Mouse (Mus musculus) small intestine, adult 2 months (tissue): ENCODE data around the gene Tpsg1. TPM values are rescaled to one million over a fixed set of nuclear protein-coding genes. Genes with fewer than 3 reads are reported as not detected.

ENCODE experiments used
- H3K27ac ChIP-seq: fragments of 200-500 bp; 2 replicates; pipeline ENCODE4 v1.5.1; 2012; ENCODE audit warnings: low read depth, low read length, control low read depth, inconsistent platforms; ENCODE audit not compliant: insufficient read depth
- H3K27me3 ChIP-seq: fragments of 200-500 bp; 2 replicates; pipeline ENCODE4 v1.6.1; 2012; ENCODE audit warnings: mild to moderate bottlenecking, moderate library complexity, low read length, inconsistent platforms; ENCODE audit not compliant: control insufficient read depth, insufficient read depth
- H3K36me3 ChIP-seq: fragments of 200-500 bp; 2 replicates; pipeline ENCODE4 v1.6.1; 2012; ENCODE audit warnings: mild to moderate bottlenecking, low read length, control low read depth, inconsistent platforms; ENCODE audit not compliant: control insufficient read depth, insufficient read depth
- H3K4me1 ChIP-seq: fragments of 200-500 bp; 2 replicates; pipeline ENCODE4 v1.6.1; 2012; ENCODE audit warnings: low read length, inconsistent platforms, mixed read lengths; ENCODE audit not compliant: control insufficient read depth, insufficient read depth, insufficient read length
- H3K4me3 ChIP-seq: fragments of 200-500 bp; 2 replicates; pipeline ENCODE4 v1.5.1; 2012; ENCODE audit warnings: low read depth, mild to moderate bottlenecking, control low read depth, inconsistent platforms, low read length, moderate library complexity
- CTCF ChIP-seq: fragments of 200-500 bp; IDR thresholded peaks from 2 replicates; pipeline ENCODE4 v1.5.1; 2012; ENCODE audit warnings: low read depth, mild to moderate bottlenecking, control low read depth, inconsistent platforms, low read length, moderate library complexity, mixed read lengths; ENCODE audit not compliant: insufficient replicate concordance, insufficient read length; ENCODE audit errors: extremely low read depth
- POLR2A ChIP-seq: fragments of 200-500 bp; IDR thresholded peaks from 2 replicates; pipeline ENCODE4 v1.6.1; 2012; ENCODE audit warnings: low read depth, mild to moderate bottlenecking, control low read depth, inconsistent platforms, low read length, moderate library complexity
- WGBS: fragments of 180-500 bp; shearing (Covaris S2); methylation state at CpG from one replicate; pipeline ENCODE4 v1.1.7; 2018; 5-methylcytosine and 5-hydroxymethylcytosine counted together
- polyA plus RNA-seq: library from polyadenylated mRNA; depleted of rRNA; stranded (reverse); fragments of >200 nt; gene quantifications from 2 replicates; pipeline ENCODE4 v1.2.3, GENCODE M21; 2012

Tpsg1 gene
- polyA plus RNA-seq, 1 experiment: 59.6 TPM

DNA sequence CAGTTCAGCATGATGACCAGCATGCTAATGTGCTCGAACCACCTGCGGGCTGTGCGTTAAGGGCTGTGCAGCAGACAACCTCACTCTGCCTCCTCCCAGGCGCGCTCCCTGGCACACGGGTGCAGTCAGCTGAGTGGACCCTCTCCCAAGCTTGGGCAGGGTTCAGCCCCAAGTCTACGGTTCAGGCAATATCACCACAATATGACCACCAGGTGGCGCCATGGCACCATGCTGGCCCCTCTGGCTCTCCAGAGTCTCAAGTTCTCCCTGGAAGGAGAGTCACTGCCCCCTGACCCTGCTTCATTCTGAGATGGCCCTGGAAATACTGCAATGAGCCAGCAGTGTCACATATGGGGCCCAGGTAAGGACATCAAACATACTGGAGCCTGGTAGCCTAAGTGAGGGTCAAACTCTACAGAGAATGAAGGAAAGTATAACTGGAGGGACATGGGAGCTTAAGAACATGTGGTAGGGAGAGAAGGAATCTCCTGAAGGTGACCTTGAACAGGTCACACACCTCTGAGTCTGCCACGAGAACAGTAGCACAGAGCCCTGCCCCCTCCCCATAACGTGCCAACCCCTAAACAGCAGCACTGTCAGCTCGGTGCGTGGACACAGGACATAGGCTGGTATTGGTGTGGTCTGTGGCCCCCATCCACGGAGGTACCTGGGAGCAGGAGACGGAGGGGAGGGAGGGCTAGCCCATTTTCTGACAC lies 28.9 kb downstream of the Tpsg1 start:
- no peak overlapping the region for H3K4me3 ChIP-seq
- WGBS: 33% methylated on average over 14 of the region's 14 CpGs
- H3K36me3 ChIP-seq: no peaks in the 10 kb centered on the region

DNA sequence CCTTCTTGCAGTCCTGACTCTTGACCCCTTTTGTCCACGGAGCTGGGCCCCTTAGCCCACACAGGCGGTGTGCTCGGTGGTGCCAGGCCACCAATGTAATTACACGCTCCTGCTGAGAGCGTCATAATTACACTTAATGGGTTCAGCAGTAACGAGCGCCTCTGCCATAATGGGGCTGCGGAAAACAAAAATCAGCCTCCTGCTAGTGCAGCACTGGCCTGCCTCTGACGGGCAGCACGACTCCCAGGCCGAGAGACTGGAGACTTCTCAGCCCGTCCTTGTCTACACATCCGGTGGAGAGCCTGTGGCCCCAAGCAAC lies 29.4 kb downstream of the Tpsg1 start:
- Histone ChIP-seq H3K4me1 (no peaks in the 10 kb centered on the region), H3K4me3 (no peak overlapping the region), H3K36me3 (no peaks in the 10 kb centered on the region), H3K27ac (no peak overlapping the region), H3K27me3 (no peaks in the 10 kb centered on the region)
- WGBS: 73% methylated on average over 13 of the region's 13 CpGs
- no peak for TF ChIP-seq CTCF
- no peak for TF ChIP-seq POLR2A

More for the DNA sequence above, 28.9 kb downstream of the Tpsg1 start:
- no peak overlapping the region for H3K27ac ChIP-seq
- TF ChIP-seq POLR2A (no peak), CTCF (peak; percentile 79)
- H3K27me3 ChIP-seq: no peaks in the 10 kb centered on the region
- H3K4me1 ChIP-seq: no peaks in the 10 kb centered on the region

DNA sequence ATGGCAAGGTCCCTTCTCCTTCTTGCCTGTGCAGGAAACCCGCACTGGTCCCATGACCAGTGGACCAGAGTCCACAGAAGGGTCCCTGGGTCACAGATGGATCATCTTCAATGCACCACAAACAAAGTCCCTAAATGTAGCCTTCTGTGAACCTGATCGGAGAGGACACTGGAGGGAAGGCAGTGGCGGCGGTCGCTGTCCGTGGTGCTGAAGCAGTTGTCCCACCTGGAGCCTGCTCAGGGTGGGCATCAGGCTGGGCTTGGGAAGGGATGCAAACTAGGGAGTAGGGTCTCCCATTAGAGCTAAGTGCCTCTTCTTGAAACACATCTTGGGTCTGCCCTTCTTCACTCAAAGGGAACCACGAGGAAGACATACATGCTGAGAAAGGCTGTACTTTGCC lies 31.4 kb downstream of the Tpsg1 start:
- no peaks in the 10 kb centered on the region for H3K27me3 ChIP-seq
- 8% methylated on average over 7 of the region's 7 CpGs for WGBS
- TF ChIP-seq POLR2A: no peak
- no peak for TF ChIP-seq CTCF
- no peak overlapping the region for H3K27ac ChIP-seq
- H3K36me3 ChIP-seq: no peaks in the 10 kb centered on the region
- H3K4me1 ChIP-seq: 0 out of 2 replicates have a peak, but pooled peaks cover 2% of the 10 kb centered on the region
- no peak overlapping the region for H3K4me3 ChIP-seq

DNA sequence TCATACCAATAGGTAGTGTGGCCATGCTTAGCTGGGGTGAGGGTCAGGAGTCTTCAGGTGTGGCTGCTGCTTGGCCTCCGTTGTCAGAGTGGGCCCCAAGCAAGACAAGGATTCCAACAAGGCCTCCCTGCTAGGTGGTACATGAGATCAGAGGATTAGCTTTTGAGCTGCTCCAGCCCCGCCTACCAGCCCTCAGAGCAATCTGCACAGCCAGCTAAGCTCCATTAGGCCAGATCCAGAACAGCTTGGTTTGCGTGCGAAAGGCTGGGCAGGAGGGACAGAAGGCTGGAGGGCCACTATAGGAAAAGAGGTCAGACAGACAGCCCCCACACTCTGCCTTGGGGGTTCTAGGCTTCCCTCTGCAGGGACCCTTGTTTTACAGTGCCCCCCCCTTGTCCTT lies 32.4 kb downstream of the Tpsg1 start:
- Histone ChIP-seq H3K4me1 (0 out of 2 replicates have a peak, but pooled peaks cover 2% of the 10 kb centered on the region), H3K4me3 (no peak overlapping the region), H3K36me3 (no peaks in the 10 kb centered on the region), H3K27ac (no peak overlapping the region), H3K27me3 (no peaks in the 10 kb centered on the region)
- TF ChIP-seq CTCF (no peak), POLR2A (no peak)
- 55% methylated on average over 4 of the region's 4 CpGs for WGBS

DNA sequence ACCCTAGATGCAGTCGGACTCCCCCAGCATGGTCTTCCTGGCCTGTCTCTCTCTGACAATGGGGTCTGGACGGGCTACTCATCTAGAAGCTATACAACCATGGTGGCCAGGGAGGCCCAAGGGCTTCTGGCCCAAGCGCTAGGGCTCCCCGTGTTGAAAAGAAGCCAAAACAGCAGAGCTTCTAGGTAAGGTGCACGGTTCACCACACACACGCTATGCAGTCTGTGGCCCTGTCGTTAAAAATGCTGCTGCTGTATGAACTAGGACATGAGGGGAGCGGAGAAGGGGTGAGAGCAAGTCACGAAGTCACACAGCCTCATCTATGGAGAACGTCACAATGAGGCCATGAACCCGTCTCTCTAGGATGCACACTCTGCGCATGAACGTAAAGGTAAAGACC lies 33.2 kb downstream of the Tpsg1 start:
- H3K4me3 ChIP-seq: no peak overlapping the region
- H3K4me1 ChIP-seq: 0 out of 2 replicates have a peak, but pooled peaks cover 2% of the 10 kb centered on the region

DNA sequence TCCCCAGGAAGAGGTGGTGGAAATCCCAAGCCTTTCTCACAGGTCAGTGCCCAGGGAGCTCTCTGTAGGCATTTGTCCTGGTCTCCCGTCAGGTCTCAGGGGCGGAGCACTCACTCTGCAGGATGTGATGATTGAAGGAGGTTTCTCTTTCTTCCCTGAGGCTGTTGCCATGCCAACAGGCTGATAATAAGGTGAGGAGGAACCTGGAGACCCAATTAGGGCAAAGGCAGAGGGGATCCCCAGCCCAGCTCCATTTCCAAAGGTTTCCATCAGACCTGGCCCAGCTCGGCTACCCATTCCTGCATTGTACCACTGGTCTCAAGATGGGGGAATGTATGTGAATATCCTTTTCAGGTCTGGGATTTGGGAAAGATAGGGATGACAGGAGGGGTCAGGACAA lies 35.1 kb downstream of the Tpsg1 start:
- Histone ChIP-seq H3K4me3 (no peak overlapping the region), H3K27ac (no peak overlapping the region), H3K27me3 (no peaks in the 10 kb centered on the region), H3K4me1 (0 out of 2 replicates have a peak, but pooled peaks cover 2% of the 10 kb centered on the region), H3K36me3 (no peaks in the 10 kb centered on the region)
- TF ChIP-seq CTCF: no peak
- TF ChIP-seq POLR2A: no peak
- 49% methylated on average over 3 of the region's 3 CpGs for WGBS

More for the DNA sequence above, 33.2 kb downstream of the Tpsg1 start:
- no peak for TF ChIP-seq CTCF
- no peak for TF ChIP-seq POLR2A
- H3K27me3 ChIP-seq: no peaks in the 10 kb centered on the region
- no peak overlapping the region for H3K27ac ChIP-seq
- 85% methylated on average over 13 of the region's 13 CpGs for WGBS
- H3K36me3 ChIP-seq: no peaks in the 10 kb centered on the region

DNA sequence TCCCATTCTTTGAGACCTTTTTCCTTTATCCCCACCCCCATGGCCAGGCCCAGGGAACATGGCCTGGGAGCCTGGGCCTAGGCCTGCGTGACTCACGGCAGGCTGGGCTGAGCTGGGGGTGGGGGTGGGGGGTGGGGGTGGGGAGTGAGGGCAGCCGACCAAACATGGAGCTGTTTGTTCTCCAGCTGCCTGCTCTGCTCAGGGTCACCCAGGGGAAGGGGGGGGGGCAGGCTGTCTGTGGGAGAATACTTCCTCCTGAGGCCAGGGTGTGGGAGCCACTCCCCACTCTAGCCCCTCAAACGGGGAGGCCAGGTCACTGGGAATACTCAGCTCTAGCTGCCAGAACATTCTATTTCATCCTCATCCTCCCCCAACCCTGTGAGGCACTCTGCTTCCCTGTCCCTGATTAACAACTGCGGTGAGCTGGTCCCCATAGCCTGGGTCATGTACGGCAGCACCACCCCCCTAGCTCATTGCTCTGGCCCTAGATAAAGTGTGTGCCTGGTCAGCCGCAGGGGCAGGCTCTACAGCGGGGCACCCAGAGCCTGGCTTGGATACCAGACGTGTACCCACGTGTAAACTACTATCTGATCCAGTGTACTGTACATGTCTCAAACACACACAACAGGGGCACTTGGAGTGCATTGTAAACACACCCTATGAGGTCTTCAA lies 36.3 kb downstream of the Tpsg1 start:
- Histone ChIP-seq H3K36me3 (no peaks in the 10 kb centered on the region), H3K4me1 (0 out of 2 replicates have a peak, but pooled peaks cover 3% of the 10 kb centered on the region), H3K27ac (peak overlapping the region; percentile 77), H3K27me3 (no peaks in the 10 kb centered on the region), H3K4me3 (no peak overlapping the region)
- TF ChIP-seq POLR2A (no peak), CTCF (no peak)
- WGBS: 9% methylated on average over 10 of the region's 10 CpGs

DNA sequence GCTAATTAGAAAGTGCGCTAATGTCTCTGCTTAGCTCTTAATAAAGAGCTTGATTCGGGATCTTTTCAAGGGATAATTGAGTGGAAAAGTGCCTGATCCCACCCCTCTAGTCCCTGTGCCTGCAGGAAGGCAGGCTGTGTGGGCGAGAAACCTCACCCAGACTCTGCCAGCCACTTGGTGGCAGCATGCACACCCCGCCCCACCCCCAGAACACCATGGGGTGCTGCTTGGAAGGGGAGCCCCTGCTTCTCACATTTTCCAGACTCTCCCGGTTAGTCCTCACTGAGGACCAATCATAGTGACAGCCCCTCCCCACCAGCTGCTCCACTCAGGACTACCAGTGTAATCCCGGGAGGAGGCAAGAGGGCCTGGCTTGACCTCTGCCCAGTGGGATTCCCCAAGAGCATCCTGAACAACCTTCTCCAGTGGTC lies 37.0 kb downstream of the Tpsg1 start:
- 0 out of 2 replicates have a peak, but pooled peaks cover 5% of the 10 kb centered on the region for H3K4me1 ChIP-seq
- no peaks in the 10 kb centered on the region for H3K36me3 ChIP-seq
- 38% methylated on average over 6 of the region's 6 CpGs for WGBS
- H3K27ac ChIP-seq: peak overlapping the region; percentile 77
- H3K4me3 ChIP-seq: no peak overlapping the region
- TF ChIP-seq CTCF (no peak), POLR2A (no peak)
- no peaks in the 10 kb centered on the region for H3K27me3 ChIP-seq
